Mouse (Mus musculus): Measurements from ENCODE around the gene Cd5l.
"Not testable (repeated sequence)": the region's sequence is repeated elsewhere in the genome, so short reads cannot be mapped to it uniquely, and the experiment has no call there.

Cd5l gene

GRCm38 (mm10) chr3:87357581-87357980, at the start of gene Cd5l:
Gene Cd5l (plus strand): TSS chr3:87357881.
- DNase-seq (ENCODE audit: inconsistent age in 2 of 2, low spot score in 1 of 2) = no peak

GRCm38 (mm10) chr3:87309922-87310321, 47.8 kb upstream of the Cd5l start:
- no peak for DNase-seq (ENCODE audit: inconsistent age in 2 of 2, low spot score in 1 of 2)

- no peak for DNase-seq (ENCODE audit: inconsistent age in 2 of 2, low spot score in 1 of 2)
Measured at GRCm38 (mm10) chr3:87322557-87322956, 35.1 kb upstream of the Cd5l start.

- DNase-seq (ENCODE audit: inconsistent age in 2 of 2, low spot score in 1 of 2) = peak in 1 of 2 experiments; percentile 36
Measured at GRCm38 (mm10) chr3:87323778-87324177, 33.9 kb upstream of the Cd5l start.

- DNase-seq (ENCODE audit: inconsistent age in 2 of 2, low spot score in 1 of 2) = no peak
Measured at GRCm38 (mm10) chr3:87337899-87338298, 19.8 kb upstream of the Cd5l start.

GRCm38 (mm10) chr3:87350992-87351391, 6.7 kb upstream of the Cd5l start:
- DNase-seq (ENCODE audit: inconsistent age in 2 of 2, low spot score in 1 of 2) = not testable (repeated sequence)

- DNase-seq (ENCODE audit: inconsistent age in 2 of 2, low spot score in 1 of 2) = no peak
Measured at GRCm38 (mm10) chr3:87359215-87359614, 1.5 kb downstream of the Cd5l start.

GRCm38 (mm10) chr3:87360466-87360865, 2.8 kb downstream of the Cd5l start:
- no peak for DNase-seq (ENCODE audit: inconsistent age in 2 of 2, low spot score in 1 of 2)

- DNase-seq (ENCODE audit: inconsistent age in 2 of 2, low spot score in 1 of 2) = no peak
Measured at GRCm38 (mm10) chr3:87365691-87366090, 8.0 kb downstream of the Cd5l start.

- DNase-seq (ENCODE audit: inconsistent age in 2 of 2, low spot score in 1 of 2) = no peak
Measured at GRCm38 (mm10) chr3:87367511-87367910, 9.8 kb downstream of the Cd5l start.

GRCm38 (mm10) chr3:87369181-87369580, 11.5 kb downstream of the Cd5l start:
- no peak for DNase-seq (ENCODE audit: inconsistent age in 2 of 2, low spot score in 1 of 2)

GRCm38 (mm10) chr3:87376195-87377165, 18.8 kb downstream of the Cd5l start, which contains the start of gene Fcrl1:
Gene Fcrl1 (plus strand): TSS chr3:87376387.
- no peak for DNase-seq (ENCODE audit: inconsistent age in 2 of 2, low spot score in 1 of 2)

GRCm38 (mm10) chr3:87377228-87377627, 19.5 kb downstream of the Cd5l start:
- DNase-seq (ENCODE audit: inconsistent age in 2 of 2, low spot score in 1 of 2) = no peak

- no peak for DNase-seq (ENCODE audit: inconsistent age in 2 of 2, low spot score in 1 of 2)
Measured at GRCm38 (mm10) chr3:87377719-87378118, 20.0 kb downstream of the Cd5l start.

GRCm38 (mm10) chr3:87379641-87380315, 22.1 kb downstream of the Cd5l start:
- not testable (repeated sequence) for DNase-seq (ENCODE audit: inconsistent age in 2 of 2, low spot score in 1 of 2)

GRCm38 (mm10) chr3:87381806-87382712, 24.4 kb downstream of the Cd5l start:
- DNase-seq (ENCODE audit: inconsistent age in 2 of 2, low spot score in 1 of 2) = no peak

GRCm38 (mm10) chr3:87383308-87383707, 25.6 kb downstream of the Cd5l start:
- DNase-seq (ENCODE audit: inconsistent age in 2 of 2, low spot score in 1 of 2) = no peak

GRCm38 (mm10) chr3:87385105-87385504, 27.4 kb downstream of the Cd5l start:
- no peak for DNase-seq (ENCODE audit: inconsistent age in 2 of 2, low spot score in 1 of 2)

GRCm38 (mm10) chr3:87390935-87391334, 33.3 kb downstream of the Cd5l start:
- DNase-seq (ENCODE audit: inconsistent age in 2 of 2, low spot score in 1 of 2) = no peak

GRCm38 (mm10) chr3:87398809-87399208, 41.1 kb downstream of the Cd5l start:
- no peak for DNase-seq (ENCODE audit: inconsistent age in 2 of 2, low spot score in 1 of 2)

GRCm38 (mm10) chr3:87399906-87400305, 42.2 kb downstream of the Cd5l start:
- no peak for DNase-seq (ENCODE audit: inconsistent age in 2 of 2, low spot score in 1 of 2)
